ENCODE assay signal across 10 mouse cellular contexts in the genomic region with DNA sequence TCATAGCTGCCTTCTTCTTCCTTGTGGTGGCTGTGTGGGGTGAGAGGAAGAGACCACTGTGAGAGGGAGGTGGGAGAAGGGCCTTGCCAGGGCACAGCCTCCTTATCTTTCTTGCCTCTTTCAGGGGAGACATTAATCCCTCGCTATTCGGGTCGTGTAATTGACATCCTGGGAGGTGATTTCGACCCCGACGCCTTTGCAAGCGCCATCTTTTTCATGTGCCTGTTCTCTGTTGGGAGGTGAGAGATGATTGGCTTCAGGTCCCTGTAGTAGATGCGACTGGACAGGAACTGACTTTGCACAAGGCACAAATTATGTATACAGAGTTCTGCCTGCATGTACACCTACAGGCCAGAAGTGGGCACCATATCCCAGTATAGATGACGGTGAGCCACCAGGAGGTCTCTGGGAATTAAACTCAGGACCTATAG. TPM values are rescaled to one million over a fixed set of nuclear protein-coding genes. Genes with fewer than 3 reads are reported as not detected.
A peak's percentile ranks its signal among the peaks of the same experiment; 100 is the strongest.
DNase-seq lines count a peak whose midpoint lies in the region; ATAC-seq and TF ChIP-seq lines count a peak whose summit lies in the region.
"Had no signal": no experiment of that assay in that cellular context is flagged by ENCODE, and none has a peak within 500 bp of the region (broad histone marks: within the 10 kb centered on the region; RNA-seq: fewer than 3 reads in every experiment).

No protein-coding gene starts in this region.

- WGBS in heart, embryonic 16.5 days = 12% methylated on average over 9 of the region's 9 CpGs
- 15% methylated on average over 9 of the region's 9 CpGs for WGBS in liver, embryonic 14.5 days (ENCODE audit: insufficient replicate concordance)

- DNase-seq in cerebellum, adult 18-20 months = peak; percentile 26 to 27
- no peak for DNase-seq in cerebellum, postnatal 4 days (ENCODE audit: low spot score in 2 of 2)
- peak; percentile 56 for DNase-seq in 3134 (ENCODE audit: extremely low read depth, insufficient read length, low spot score)
- peak; percentile 75 for DNase-seq in brain, adult 2 months (ENCODE audit: low read depth, low spot score)
- DNase-seq in liver, embryonic 14.5 days (ENCODE audit: low read depth in 3 of 3, low spot score in 3 of 3) = peak in 2 of 3 experiments; percentile 43 to 49
- DNase-seq in retina, postnatal 1 day = peak; percentile 61
- no peak for DNase-seq in urinary bladder, adult 18-20 months (ENCODE audit: low spot score in 2 of 2)

- TF ChIP-seq EP300 in liver, embryonic 14.5 days (IDR thresholded peaks at IDR 0.05; ENCODE audit: low read depth) = no peak

- ATAC-seq in heart, embryonic 16.5 days (replicated peaks; ENCODE audit: extremely low read depth, insufficient read depth, low FRiP score) = no peak
- ATAC-seq in liver, embryonic 14.5 days (ENCODE audit: insufficient read depth) = peak; percentile 54; the same call in 1 of the 2 replicates
- ATAC-seq: Patski had no signal

- H3K9me3 ChIP-seq in heart, embryonic 16.5 days (replicated peaks; ENCODE audit: control insufficient read depth, low read length) = peaks cover 6% of the 10 kb centered on the region
- H3K9me3 ChIP-seq in liver, embryonic 14.5 days (ENCODE audit: control insufficient read depth, low read length) = no peaks in the 10 kb centered on the region

- H3K9ac ChIP-seq in heart, embryonic 16.5 days (ENCODE audit: low read length) = peak overlapping the region; percentile 87; the same call in 1 of the 2 replicates
- H3K9ac ChIP-seq in liver, embryonic 14.5 days (replicated peaks) = peak overlapping the region; percentile 82

- H3K4me2 ChIP-seq in heart, embryonic 16.5 days (ENCODE audit: low read depth, low read length) = peak overlapping the region; percentile 97
- peak overlapping the region; percentile 72 for H3K4me2 ChIP-seq in liver, embryonic 14.5 days (ENCODE audit: low read depth)

- peak overlapping the region; percentile 92 for H3K4me3 ChIP-seq in heart, embryonic 16.5 days (ENCODE audit: low read length)
- peak overlapping the region; percentile 81 to 83 for H3K4me3 ChIP-seq in liver, embryonic 14.5 days (ENCODE audit: insufficient read depth in 1 of 2, low read depth in 2 of 2, low read length in 2 of 2)

- H3K27me3 ChIP-seq in heart, embryonic 16.5 days (ENCODE audit: control insufficient read depth, insufficient read depth, low read length) = peaks cover 6% of the 10 kb centered on the region
- no peaks in the 10 kb centered on the region for H3K27me3 ChIP-seq in liver, embryonic 14.5 days (ENCODE audit: control insufficient read depth, insufficient read depth, low read length)
- H3K27me3 ChIP-seq: Patski had no signal

- peak; percentile 75 for TF ChIP-seq CTCF in liver, embryonic 14.5 days (IDR thresholded peaks at IDR 0.05; ENCODE audit: low read depth)

- peaks cover 11% of the 10 kb centered on the region; the same call in 1 of the 2 replicates for H3K4me1 ChIP-seq in heart, embryonic 16.5 days (ENCODE audit: control insufficient read depth, insufficient read depth, low read length)
- H3K4me1 ChIP-seq in liver, embryonic 14.5 days (replicated peaks; ENCODE audit: control insufficient read depth in 2 of 2, insufficient read depth in 2 of 2, low read length in 1 of 2) = peaks cover 7 to 10% of the 10 kb centered on the region in 2 experiments

- H3K36me3 ChIP-seq in heart, embryonic 16.5 days (ENCODE audit: control insufficient read depth, insufficient read depth) = 0 out of 2 replicates have a peak, but pooled peaks cover 4% of the 10 kb centered on the region
- no peaks in the 10 kb centered on the region for H3K36me3 ChIP-seq in liver, embryonic 14.5 days (replicated peaks; ENCODE audit: control insufficient read depth, insufficient read depth, low read depth)

- peak overlapping the region; percentile 61 for H3K27ac ChIP-seq in heart, embryonic 16.5 days (ENCODE audit: low read length)
- H3K27ac ChIP-seq in liver, embryonic 14.5 days = no peak overlapping the region

RNA-seq across cellular contexts. Expression of a gene that starts 2.4 kb away (rescaled TPM):
- 10.9 and 21.4 TPM in 2 replicates for polyA plus RNA-seq in heart, embryonic 16.5 days (2015; fragmentation: Nextera tagmentation; extraction: Ambion mirVana)
- 2.1 and 2.9 TPM in 2 replicates for polyA plus RNA-seq in liver, embryonic 14.5 days (2012; rRNA removed)
- 3.1 and 4.9 TPM in 2 replicates for polyA plus RNA-seq in liver, embryonic 14.5 days (2014; fragmentation: Nextera tagmentation; extraction: Ambion mirVana)

RNA-seq across cellular contexts. Expression of a gene that starts 8.2 kb away (rescaled TPM):
- 31.8 and 87.6 TPM in 2 replicates for polyA plus RNA-seq in heart, embryonic 16.5 days (2015; fragmentation: Nextera tagmentation; extraction: Ambion mirVana)
- 9.5 and 11.8 TPM in 2 replicates for polyA plus RNA-seq in liver, embryonic 14.5 days (2012; rRNA removed)
- polyA plus RNA-seq in liver, embryonic 14.5 days (2014; fragmentation: Nextera tagmentation; extraction: Ambion mirVana) = 18.8 and 21.7 TPM in 2 replicates

RNA-seq across cellular contexts. Expression of a gene that starts 18.2 kb away (rescaled TPM):
- polyA plus RNA-seq in heart, embryonic 16.5 days (2015; fragmentation: Nextera tagmentation; extraction: Ambion mirVana) = 15.0 and 32.2 TPM in 2 replicates
- polyA plus RNA-seq in liver, embryonic 14.5 days (2012; rRNA removed) = 3.8 and 5.8 TPM in 2 replicates
- 6.0 and 7.5 TPM in 2 replicates for polyA plus RNA-seq in liver, embryonic 14.5 days (2014; fragmentation: Nextera tagmentation; extraction: Ambion mirVana)

RNA-seq across cellular contexts. Expression of a gene that starts 18.4 kb away (rescaled TPM):
- polyA plus RNA-seq in heart, embryonic 16.5 days (2015; fragmentation: Nextera tagmentation; extraction: Ambion mirVana) = 5.7 and 11.1 TPM in 2 replicates
- 1.9 TPM in 2 replicates for polyA plus RNA-seq in liver, embryonic 14.5 days (2012; rRNA removed)
- 2.0 and 2.5 TPM in 2 replicates for polyA plus RNA-seq in liver, embryonic 14.5 days (2014; fragmentation: Nextera tagmentation; extraction: Ambion mirVana)

RNA-seq across cellular contexts. Expression of a gene that starts 32.9 kb away (rescaled TPM):
- 0.17 and 0.24 TPM in 2 replicates for polyA plus RNA-seq in heart, embryonic 16.5 days (2015; fragmentation: Nextera tagmentation; extraction: Ambion mirVana)
- polyA plus RNA-seq in liver, embryonic 14.5 days (2012; rRNA removed) = 0.13 and 0.20 TPM in 2 replicates
- 0.13 and 0.17 TPM in 2 replicates for polyA plus RNA-seq in liver, embryonic 14.5 days (2014; fragmentation: Nextera tagmentation; extraction: Ambion mirVana)
- polyA plus RNA-seq: limb, embryonic 11.5 days; Patski had no signal

Comparison
In these comparisons a context has a peak if more than half of its experiments do, and no peak if none do; other contexts are left out.
1. DNase-seq: peak in cerebellum, adult 18-20 months (2 of 2), 3134 (single experiment), brain, adult 2 months (single experiment), liver, embryonic 14.5 days (2 of 3) and retina, postnatal 1 day (single experiment); none in cerebellum, postnatal 4 days (0 of 2) and urinary bladder, adult 18-20 months (0 of 2).